Mouse (Mus musculus) midbrain, embryonic 11.5 days (tissue): ENCODE results near the gene Arhgap11a. TPM values are rescaled to one million over a fixed set of nuclear protein-coding genes. Genes with fewer than 3 reads are reported as not detected.

Experiments
- ATAC-seq: fragments of 200-750 bp; cut with Nextera tagmentation; 2 replicates; pipeline ENCODE4 v1.8.0; 2017; ENCODE audit warnings: moderate TSS enrichment, moderate library complexity; ENCODE audit not compliant: low FRiP score
- DNase-seq: peaks from one replicate; pipeline ENCODE4 v3.0.0; 2015; ENCODE audit warnings: low spot score; ENCODE audit errors: missing footprints
- H3K27ac ChIP-seq: fragments of 300-500 bp; sonication (generic); 2 replicates; pipeline ENCODE4 v1.5.1; 2014; ENCODE audit warnings: low read depth, low read length
- H3K27me3 ChIP-seq: fragments of 300-500 bp; sonication (generic); 2 replicates; pipeline ENCODE4 v1.6.1; 2014; ENCODE audit warnings: mild to moderate bottlenecking, low read length, moderate library complexity, mixed read lengths; ENCODE audit not compliant: control insufficient read depth, insufficient read depth
- H3K36me3 ChIP-seq: fragments of 300-500 bp; sonication (generic); 2 replicates; pipeline ENCODE4 v1.6.1; 2014; ENCODE audit warnings: mild to moderate bottlenecking, low read length, moderate library complexity, mixed read lengths; ENCODE audit not compliant: control insufficient read depth, insufficient read depth
- H3K4me1 ChIP-seq: fragments of 300-500 bp; sonication (generic); 2 replicates; pipeline ENCODE4 v1.6.1; 2014; ENCODE audit warnings: low read length; ENCODE audit not compliant: control insufficient read depth, insufficient read depth
- H3K4me2 ChIP-seq: fragments of 300-500 bp; sonication (generic); 2 replicates; pipeline ENCODE4 v1.6.1; 2014; ENCODE audit warnings: mild to moderate bottlenecking, moderate library complexity
- H3K4me3 ChIP-seq: fragments of 300-500 bp; sonication (generic); 2 replicates; pipeline ENCODE4 v1.5.1; 2014; ENCODE audit warnings: low read depth, low read length
- H3K9ac ChIP-seq: fragments of 300-500 bp; sonication (generic); 2 replicates; pipeline ENCODE4 v1.6.1; 2014; ENCODE audit warnings: low read length
- H3K9me3 ChIP-seq: fragments of 300-500 bp; sonication (generic); 2 replicates; pipeline ENCODE4 v1.6.1; 2016; ENCODE audit warnings: low read length; ENCODE audit not compliant: control insufficient read depth
- WGBS: fragments of 180-500 bp; shearing (Covaris S2); extraction: QIAGEN DNeasy Blood & Tissue Kit; methylation state at CpG from one replicate; pipeline ENCODE4 v1.1.7; 2014; 5-methylcytosine and 5-hydroxymethylcytosine counted together
- polyA plus RNA-seq: library from polyadenylated mRNA; unstranded; fragments of >200 nt; fragmentation: Nextera tagmentation; extraction: Ambion mirVana; gene quantifications from 2 replicates; pipeline ENCODE4 v1.2.1, GENCODE M21; 2014

The Arhgap11a gene
- 6.6 and 7.5 TPM in 2 replicates for polyA plus RNA-seq

- Histone ChIP-seq H3K27ac (peak within 1 kb of the TSS; percentile 65), H3K4me2 (peak within 1 kb of the TSS; percentile 69), H3K4me3 (peak within 1 kb of the TSS; percentile 83), H3K9me3 (no peaks in the 10 kb centered on the region), H3K4me1 (peaks cover 18% of the 10 kb centered on the region), H3K9ac (peak within 1 kb of the TSS; percentile 80), H3K36me3 (peaks cover 6% of the 10 kb centered on the region; the same call in 1 of the 2 replicates), H3K27me3 (no peaks in the 10 kb centered on the region)
- WGBS: under 1% methylated on average over 48 of the region's 48 CpGs
- DNase-seq: peak; percentile 99
- ATAC-seq: peak; percentile 95
These were observed at the start of gene Arhgap11a for GRCm38 (mm10) chr2:113848245-113849121. Gene Arhgap11a (minus strand): TSS chr2:113848661.

- no peaks in the 10 kb centered on the region for H3K9me3 ChIP-seq
- H3K27ac ChIP-seq: no peak overlapping the region
- no peak overlapping the region for H3K9ac ChIP-seq
- H3K4me1 ChIP-seq: no peaks in the 10 kb centered on the region
- H3K27me3 ChIP-seq: no peaks in the 10 kb centered on the region
- no peak for DNase-seq
- no peak overlapping the region for H3K4me2 ChIP-seq
- 80% methylated on average over 10 of the region's 12 CpGs for WGBS
- no peaks in the 10 kb centered on the region for H3K36me3 ChIP-seq
- no peak overlapping the region for H3K4me3 ChIP-seq
- no peak for ATAC-seq
These were observed 45.1 kb upstream of the Arhgap11a start for GRCm38 (mm10) chr2:113893385-113894122.

- H3K27me3 ChIP-seq: no peaks in the 10 kb centered on the region
- no peak for ATAC-seq
- H3K9me3 ChIP-seq: no peaks in the 10 kb centered on the region
- H3K9ac ChIP-seq: no peak overlapping the region
- H3K4me3 ChIP-seq: no peak overlapping the region
- H3K4me1 ChIP-seq: no peaks in the 10 kb centered on the region
- H3K27ac ChIP-seq: no peak overlapping the region
- no peak overlapping the region for H3K4me2 ChIP-seq
- no peak for DNase-seq
- no peaks in the 10 kb centered on the region for H3K36me3 ChIP-seq
- WGBS: 77% methylated on average over 4 of the region's 4 CpGs
These were observed 38.7 kb upstream of the Arhgap11a start for GRCm38 (mm10) chr2:113887166-113887565.

- H3K4me2 ChIP-seq: no peak overlapping the region
- no peak overlapping the region for H3K4me3 ChIP-seq
- no peak overlapping the region for H3K9ac ChIP-seq
- no peaks in the 10 kb centered on the region for H3K9me3 ChIP-seq
- no peak for DNase-seq
- WGBS: 73% methylated on average over 1 of the region's 1 CpGs
- no peaks in the 10 kb centered on the region for H3K4me1 ChIP-seq
- H3K27ac ChIP-seq: no peak overlapping the region
- no peaks in the 10 kb centered on the region for H3K27me3 ChIP-seq
- H3K36me3 ChIP-seq: no peaks in the 10 kb centered on the region
- ATAC-seq: no peak
These were observed 37.6 kb upstream of the Arhgap11a start for GRCm38 (mm10) chr2:113886061-113886460.

GRCm38 (mm10) chr2:113870115-113870514 lies 21.7 kb upstream of the Arhgap11a start:
- no peak overlapping the region for H3K4me2 ChIP-seq
- no peaks in the 10 kb centered on the region for H3K36me3 ChIP-seq
- no peak overlapping the region for H3K9ac ChIP-seq
- DNase-seq: no peak
- H3K27me3 ChIP-seq: no peaks in the 10 kb centered on the region
- no peak overlapping the region for H3K4me3 ChIP-seq
- H3K9me3 ChIP-seq: no peaks in the 10 kb centered on the region
- WGBS: 97% methylated on average over 1 of the region's 1 CpGs
- no peak overlapping the region for H3K27ac ChIP-seq
- ATAC-seq: no peak
- H3K4me1 ChIP-seq: no peaks in the 10 kb centered on the region

GRCm38 (mm10) chr2:113868404-113868803 lies 19.9 kb upstream of the Arhgap11a start:
- ATAC-seq: no peak
- WGBS: 79% methylated on average over 4 of the region's 4 CpGs

GRCm38 (mm10) chr2:113866155-113866554 lies 17.7 kb upstream of the Arhgap11a start:
- Histone ChIP-seq H3K27ac (no peak overlapping the region), H3K36me3 (no peaks in the 10 kb centered on the region), H3K9ac (no peak overlapping the region), H3K4me3 (no peak overlapping the region), H3K4me2 (no peak overlapping the region), H3K27me3 (no peaks in the 10 kb centered on the region), H3K4me1 (no peaks in the 10 kb centered on the region), H3K9me3 (no peaks in the 10 kb centered on the region)
- WGBS: 59% methylated on average over 2 of the region's 2 CpGs
- ATAC-seq (no peak), DNase-seq (no peak)

More at GRCm38 (mm10) chr2:113868404-113868803, 19.9 kb upstream of the Arhgap11a start:
- Histone ChIP-seq H3K27ac (no peak overlapping the region), H3K4me3 (no peak overlapping the region), H3K36me3 (no peaks in the 10 kb centered on the region), H3K4me1 (no peaks in the 10 kb centered on the region), H3K27me3 (no peaks in the 10 kb centered on the region), H3K9me3 (no peaks in the 10 kb centered on the region), H3K9ac (no peak overlapping the region), H3K4me2 (no peak overlapping the region)
- no peak for DNase-seq

- Histone ChIP-seq H3K27ac (no peak overlapping the region), H3K9me3 (no peaks in the 10 kb centered on the region), H3K27me3 (no peaks in the 10 kb centered on the region), H3K36me3 (peaks cover 3% of the 10 kb centered on the region; the same call in 1 of the 2 replicates), H3K9ac (peak overlapping the region; percentile 80), H3K4me1 (peaks cover 18% of the 10 kb centered on the region), H3K4me3 (peak overlapping the region; percentile 83), H3K4me2 (peak overlapping the region; percentile 69)
- WGBS: 10% methylated on average over 3 of the region's 3 CpGs
- peak; percentile 71 for ATAC-seq
- no peak for DNase-seq
These were observed 680 bp upstream of the Arhgap11a start for GRCm38 (mm10) chr2:113849141-113849540.
